Mouse (Mus musculus) MEL (cell line): ENCODE data around the gene Slc7a11. TPM values are rescaled to one million over a fixed set of nuclear protein-coding genes. Genes with fewer than 3 reads are reported as not detected.

ENCODE experiments used
- DNase-seq: peaks from one replicate; pipeline ENCODE4 v3.0.0; 2011; ENCODE audit warnings: low read depth, low spot score
- H3K27ac ChIP-seq: 2 replicates; pipeline ENCODE4 v1.5.1; 2012; ENCODE audit warnings: low read depth, mild to moderate bottlenecking, control low read depth, low read length, moderate library complexity; ENCODE audit not compliant: control insufficient read depth
- H3K27me3 ChIP-seq, 2 experiments: fragments of 150-350 bp in 1 of 2; sonication (generic) in 1 of 2; 2 replicates each; pipeline ENCODE4 v1.6.1; 2012; ENCODE audit warnings: low read length in 2 of 2, mild to moderate bottlenecking in 2 of 2, improper control_type of control experiment in 1 of 2, moderate library complexity in 1 of 2; ENCODE audit not compliant: insufficient read depth in 2 of 2, control insufficient read depth in 1 of 2
- H3K36me3 ChIP-seq, 2 experiments: 2 replicates each; pipeline ENCODE4 v1.6.1; 2012 to 2014; ENCODE audit warnings: low read length in 2 of 2, improper control_type of control experiment in 1 of 2, inconsistent platforms in 1 of 2, mild to moderate bottlenecking in 1 of 2; ENCODE audit not compliant: insufficient read depth in 2 of 2, control insufficient read depth in 1 of 2
- H3K4me1 ChIP-seq, 2 experiments: fragments of 150-350 bp in 1 of 2; sonication (generic) in 1 of 2; 2 replicates each; pipeline ENCODE4 v1.6.1; 2012; ENCODE audit warnings: low read length in 2 of 2, improper control_type of control experiment in 1 of 2, mild to moderate bottlenecking in 1 of 2; ENCODE audit not compliant: insufficient read depth in 2 of 2, control insufficient read depth in 1 of 2
- H3K4me3 ChIP-seq, 2 experiments: fragments of 150-350 bp in 1 of 2; sonication (generic) in 1 of 2; 2 replicates each; pipeline ENCODE4 v1.5.1; 2012; ENCODE audit warnings: low read depth in 2 of 2, low read length in 2 of 2, mild to moderate bottlenecking in 2 of 2, moderate library complexity in 2 of 2, control low read depth in 1 of 2, improper control_type of control experiment in 1 of 2; ENCODE audit not compliant: control insufficient read depth in 1 of 2, insufficient read depth in 1 of 2
- H3K79me2 ChIP-seq: 2 replicates; pipeline ENCODE4 v1.6.1; 2012; ENCODE audit warnings: mild to moderate bottlenecking, low read length, moderate library complexity; ENCODE audit not compliant: control insufficient read depth, poor library complexity, insufficient read depth
- H3K9ac ChIP-seq: 2 replicates; pipeline ENCODE4 v1.6.1; 2012; ENCODE audit warnings: low read depth, mild to moderate bottlenecking, control low read depth, low read length, moderate library complexity; ENCODE audit not compliant: control insufficient read depth, poor library complexity, severe bottlenecking
- H3K9me3 ChIP-seq: fragments of 150-350 bp; sonication (generic); replicated peaks from 2 replicates; pipeline ENCODE4 v1.6.1; 2012; ENCODE audit warnings: mild to moderate bottlenecking, low read length, improper control_type of control experiment, moderate library complexity; ENCODE audit not compliant: insufficient read depth
- CHD2 ChIP-seq: IDR thresholded peaks from 2 replicates; pipeline ENCODE4 v1.6.1; 2011; ENCODE audit warnings: low read length, improper control_type of control experiment
- CTCF ChIP-seq, 3 experiments: IDR thresholded peaks in 2 of 3; conservative IDR thresholded peaks in 1 of 3; 2 replicates each; pipeline ENCODE4 v1.5.1; 2011 to 2012; ENCODE audit warnings: low read length in 3 of 3, low read depth in 2 of 3, mild to moderate bottlenecking in 2 of 3, improper control_type of control experiment in 1 of 3, inconsistent platforms in 1 of 3, mixed read lengths in 1 of 3, moderate library complexity in 1 of 3; ENCODE audit not compliant: control insufficient read depth in 1 of 3, insufficient read depth in 1 of 3, poor library complexity in 1 of 3, severe bottlenecking in 1 of 3
- GABPA ChIP-seq: IDR thresholded peaks from 2 replicates; pipeline ENCODE4 v1.6.1; 2012; ENCODE audit warnings: low read depth, mild to moderate bottlenecking, inconsistent platforms, low read length, improper control_type of control experiment, moderate library complexity
- GATA1 ChIP-seq: IDR thresholded peaks from 2 replicates; pipeline ENCODE4 v1.6.1; 2011; ENCODE audit warnings: low read depth, low read length, improper control_type of control experiment
- HCFC1 ChIP-seq: IDR thresholded peaks from 2 replicates; pipeline ENCODE4 v1.6.1; 2012; ENCODE audit warnings: low read depth, mild to moderate bottlenecking, inconsistent platforms, low read length, improper control_type of control experiment, moderate library complexity
- JUND ChIP-seq: IDR thresholded peaks from 2 replicates; pipeline ENCODE4 v1.6.1; 2011; ENCODE audit warnings: low read depth, mild to moderate bottlenecking, improper control_type of control experiment, low read length
- KAT2A ChIP-seq: conservative IDR thresholded peaks from 2 replicates; pipeline ENCODE4 v1.6.1; 2012; ENCODE audit warnings: low read depth, low read length, improper control_type of control experiment, inconsistent platforms
- MAFK ChIP-seq: IDR thresholded peaks from 2 replicates; pipeline ENCODE4 v1.6.1; 2011; ENCODE audit warnings: low read depth, mild to moderate bottlenecking, low read length, improper control_type of control experiment, borderline replicate concordance
- MAX ChIP-seq: IDR thresholded peaks from 2 replicates; pipeline ENCODE4 v1.6.1; 2011; ENCODE audit warnings: low read length, improper control_type of control experiment
- MEF2A ChIP-seq: IDR thresholded peaks from 2 replicates; pipeline ENCODE4 v1.6.1; 2014; ENCODE audit warnings: low read depth, mild to moderate bottlenecking, inconsistent platforms, low read length, improper control_type of control experiment; ENCODE audit not compliant: poor library complexity, insufficient replicate concordance, severe bottlenecking; ENCODE audit errors: extremely low read depth
- MXI1 ChIP-seq: IDR thresholded peaks from 2 replicates; pipeline ENCODE4 v1.6.1; 2011; ENCODE audit warnings: mild to moderate bottlenecking, low read depth, low read length, improper control_type of control experiment
- MYB ChIP-seq: IDR thresholded peaks from 2 replicates; pipeline ENCODE4 v1.6.1; 2011; ENCODE audit warnings: mild to moderate bottlenecking, low read depth, low read length, improper control_type of control experiment
- NRF1 ChIP-seq: IDR thresholded peaks from 2 replicates; pipeline ENCODE4 v1.6.1; 2014; ENCODE audit warnings: low read depth, mild to moderate bottlenecking, inconsistent platforms, low read length, improper control_type of control experiment, moderate library complexity; ENCODE audit not compliant: poor library complexity, insufficient read depth, severe bottlenecking
- RAD21 ChIP-seq: IDR thresholded peaks from 2 replicates; pipeline ENCODE4 v1.6.1; 2011; ENCODE audit warnings: mild to moderate bottlenecking, low read depth, low read length, improper control_type of control experiment
- RCOR1 ChIP-seq: IDR thresholded peaks from 2 replicates; pipeline ENCODE4 v1.6.1; 2012; ENCODE audit warnings: low read depth, mild to moderate bottlenecking, inconsistent platforms, low read length, improper control_type of control experiment
- SIN3A ChIP-seq: IDR thresholded peaks from 2 replicates; pipeline ENCODE4 v1.6.1; 2012; ENCODE audit warnings: low read length, improper control_type of control experiment, inconsistent platforms
- SMC3 ChIP-seq: IDR thresholded peaks from 2 replicates; pipeline ENCODE4 v1.6.1; 2011; ENCODE audit warnings: low read depth, low read length, improper control_type of control experiment
- TAL1 ChIP-seq: IDR thresholded peaks from 2 replicates; pipeline ENCODE4 v1.6.1; 2012; ENCODE audit warnings: mild to moderate bottlenecking, inconsistent platforms, low read length, moderate library complexity, mixed read lengths
- TBP ChIP-seq: IDR thresholded peaks from 2 replicates; pipeline ENCODE4 v1.8.0; 2011; ENCODE audit warnings: low read depth, low read length, improper control_type of control experiment
- ZC3H11A ChIP-seq: IDR thresholded peaks from 2 replicates; pipeline ENCODE4 v1.6.1; 2012; ENCODE audit warnings: low read depth, mild to moderate bottlenecking, inconsistent platforms, low read length, improper control_type of control experiment
- ZMIZ1 ChIP-seq: IDR thresholded peaks from 2 replicates; pipeline ENCODE4 v1.6.1; 2012; ENCODE audit warnings: low read depth, mild to moderate bottlenecking, inconsistent platforms, low read length, improper control_type of control experiment, moderate library complexity
- polyA plus RNA-seq, 2 experiments: library from polyadenylated mRNA; stranded (reverse) in 1 of 2; unstranded in 1 of 2; fragments of >175 nt in 1 of 2; fragments of >200 nt in 1 of 2; gene quantifications; 2 replicates each; pipeline versions ENCODE4 v1.2.1 to v1.2.4; 2012; ENCODE audit warnings: low replicate concordance in 2 of 2, low read depth in 1 of 2; ENCODE audit not compliant: insufficient read length in 2 of 2, insufficient read depth in 1 of 2, missing spikeins in 1 of 2
- total RNA-seq: library from RNA; depleted of rRNA; stranded (reverse); fragments of 300-350 nt; gene quantifications from 2 replicates; pipeline ENCODE4 v1.2.3, GENCODE M21; 2012

Slc7a11 gene
- total and polyA plus RNA-seq, 3 experiments = 0.69 to 3.3 TPM; not detected in 1

- Histone ChIP-seq H3K36me3 (no peaks in the 10 kb centered on the region), H3K9me3 (no peaks in the 10 kb centered on the region), H3K4me3 (no peak overlapping the region), H3K9ac (no peak overlapping the region), H3K27ac (no peak overlapping the region), H3K4me1 (no peaks in the 10 kb centered on the region), H3K27me3 (no peaks in the 10 kb centered on the region), H3K79me2 (no peaks in the 10 kb centered on the region)
- no peak for TF ChIP-seq JUND
- TF ChIP-seq KAT2A = no peak
- TF ChIP-seq GABPA = no peak
- TF ChIP-seq CHD2 = no peak
- no peak for TF ChIP-seq SIN3A
- TF ChIP-seq RAD21 = no peak
- TF ChIP-seq HCFC1 = no peak
- DNase-seq = no peak
Observed at GRCm38 (mm10) chr3:50105509-50105908, 337.9 kb downstream of the Slc7a11 start.

- Histone ChIP-seq H3K36me3 (no peaks in the 10 kb centered on the region), H3K9ac (no peak overlapping the region), H3K4me3 (no peak overlapping the region), H3K4me1 (no peaks in the 10 kb centered on the region), H3K27me3 (no peaks in the 10 kb centered on the region), H3K9me3 (no peaks in the 10 kb centered on the region), H3K27ac (no peak overlapping the region), H3K79me2 (no peaks in the 10 kb centered on the region)
- no peak for DNase-seq
- TF ChIP-seq GABPA = no peak
- TF ChIP-seq TBP = no peak
- TF ChIP-seq MEF2A = no peak
- TF ChIP-seq RAD21 = no peak
- no peak for TF ChIP-seq MAX
- TF ChIP-seq MAFK = no peak
- TF ChIP-seq TAL1 = no peak
- no peak for TF ChIP-seq CTCF (IDR thresholded peaks at IDR 0.05 in 2 of 3, conservative IDR thresholded peaks at IDR 0.05 in 1 of 3; ENCODE audit: control insufficient read depth in 1 of 3, insufficient read depth in 1 of 3, low read depth in 2 of 3, low read length in 3 of 3, poor library complexity in 1 of 3, severe bottlenecking in 1 of 3)
- TF ChIP-seq RCOR1 = no peak
- no peak for TF ChIP-seq SMC3
- TF ChIP-seq GATA1 = no peak
- TF ChIP-seq CHD2 = no peak
- no peak for TF ChIP-seq MXI1
- no peak for TF ChIP-seq ZC3H11A
- no peak for TF ChIP-seq ZMIZ1
- TF ChIP-seq JUND = no peak
- TF ChIP-seq NRF1 = no peak
- no peak for TF ChIP-seq MYB
Observed at GRCm38 (mm10) chr3:50094404-50095092, 348.9 kb downstream of the Slc7a11 start.
